Mouse (Mus musculus): ENCODE measurements around the gene Hap1. TPM values are rescaled to one million over a fixed set of nuclear protein-coding genes. Genes with fewer than 3 reads are reported as not detected.

Hap1 gene
- total and polyA plus RNA-seq, 3 experiments = 6.6 to 34.8 TPM; not detected in 1

- no peak overlapping the region for H3K27ac ChIP-seq (ENCODE audit: control insufficient read depth, low read depth, low read length)
- H3K4me3 ChIP-seq (ENCODE audit: control insufficient read depth in 1 of 2, insufficient read depth in 1 of 2, low read depth in 2 of 2, low read length in 2 of 2) = no peak overlapping the region
- H3K79me2 ChIP-seq (ENCODE audit: control insufficient read depth, insufficient read depth, low read length, poor library complexity) = no peaks in the 10 kb centered on the region
- no peaks in the 10 kb centered on the region; a peak in 1 of 4 replicates for H3K27me3 ChIP-seq (ENCODE audit: control insufficient read depth in 1 of 2, insufficient read depth in 2 of 2, low read length in 2 of 2)
- peaks cover 0 to 7% of the 10 kb centered on the region in 2 experiments; a peak in 2 of 4 replicates for H3K36me3 ChIP-seq (ENCODE audit: control insufficient read depth in 1 of 2, insufficient read depth in 2 of 2, low read length in 2 of 2)
- no peak for TF ChIP-seq ZMIZ1 (IDR thresholded peaks at IDR 0.05; ENCODE audit: low read depth, low read length)
- TF ChIP-seq SIN3A (IDR thresholded peaks at IDR 0.05; ENCODE audit: low read length) = no peak
- 0 out of 2 replicates have a peak, but pooled peaks have one; percentile 28 for TF ChIP-seq ZNF384 (IDR thresholded peaks at IDR 0.05; ENCODE audit: low read depth, low read length)
- TF ChIP-seq USF1 (IDR thresholded peaks at IDR 0.05; ENCODE audit: low read depth, low read length) = no peak
- TF ChIP-seq CTCF (IDR thresholded peaks at IDR 0.05 in 2 of 3, conservative IDR thresholded peaks at IDR 0.05 in 1 of 3; ENCODE audit: control insufficient read depth in 1 of 3, insufficient read depth in 1 of 3, low read depth in 2 of 3, low read length in 3 of 3, poor library complexity in 1 of 3, severe bottlenecking in 1 of 3) = peak in 1 of 3 experiments; percentile 36; a peak in 2 of 6 replicates
- no peak for TF ChIP-seq NELFE (IDR thresholded peaks at IDR 0.05; ENCODE audit: low read depth, low read length)
- no peak for TF ChIP-seq HCFC1 (IDR thresholded peaks at IDR 0.05; ENCODE audit: low read depth, low read length)
- no peak for TF ChIP-seq CHD1 (IDR thresholded peaks at IDR 0.05; ENCODE audit: low read depth, low read length)
- TF ChIP-seq MAFK (IDR thresholded peaks at IDR 0.05; ENCODE audit: borderline replicate concordance, low read depth, low read length) = no peak
- no peak for TF ChIP-seq RAD21 (IDR thresholded peaks at IDR 0.05; ENCODE audit: low read depth, low read length)
- H3K9ac ChIP-seq (ENCODE audit: control insufficient read depth, low read depth, low read length, poor library complexity, severe bottlenecking) = no peak overlapping the region
- DNase-seq (ENCODE audit: low read depth, low spot score) = no peak
- peaks cover 0 to 22% of the 10 kb centered on the region in 2 experiments; a peak in 2 of 4 replicates for H3K4me1 ChIP-seq (ENCODE audit: control insufficient read depth in 1 of 2, insufficient read depth in 2 of 2, low read length in 2 of 2)
- H3K9me3 ChIP-seq (replicated peaks; ENCODE audit: insufficient read depth, low read length) = no peaks in the 10 kb centered on the region
These were observed 35.4 kb upstream of the Hap1 start for GRCm38 (mm10) chr11:100391081-100391883.

- no peaks in the 10 kb centered on the region for H3K79me2 ChIP-seq (ENCODE audit: control insufficient read depth, insufficient read depth, low read length, poor library complexity)
- no peak overlapping the region for H3K9ac ChIP-seq (ENCODE audit: control insufficient read depth, low read depth, low read length, poor library complexity, severe bottlenecking)
- TF ChIP-seq ELF1 (IDR thresholded peaks at IDR 0.05; ENCODE audit: low read depth, low read length) (no peak), MYC (IDR thresholded peaks at IDR 0.05; ENCODE audit: low read depth, low read length) (no peak), EP300 (IDR thresholded peaks at IDR 0.05; ENCODE audit: low read depth in 1 of 2, low read length in 2 of 2) (no peak), UBTF (IDR thresholded peaks at IDR 0.05; ENCODE audit: borderline replicate concordance, insufficient read depth, low read depth, low read length) (no peak), RAD21 (IDR thresholded peaks at IDR 0.05; ENCODE audit: low read depth, low read length) (no peak), ZC3H11A (IDR thresholded peaks at IDR 0.05; ENCODE audit: low read depth, low read length) (no peak), BHLHE40 (IDR thresholded peaks at IDR 0.05; ENCODE audit: borderline replicate concordance, low read depth, low read length) (no peak), ZNF384 (IDR thresholded peaks at IDR 0.05; ENCODE audit: low read depth, low read length) (no peak), NELFE (IDR thresholded peaks at IDR 0.05; ENCODE audit: low read depth, low read length) (no peak), CTCF (IDR thresholded peaks at IDR 0.05 in 2 of 3, conservative IDR thresholded peaks at IDR 0.05 in 1 of 3; ENCODE audit: control insufficient read depth in 1 of 3, insufficient read depth in 1 of 3, low read depth in 2 of 3, low read length in 3 of 3, poor library complexity in 1 of 3, severe bottlenecking in 1 of 3) (no peak), GABPA (IDR thresholded peaks at IDR 0.05; ENCODE audit: low read depth, low read length) (no peak), TAL1 (IDR thresholded peaks at IDR 0.05; ENCODE audit: low read length) (no peak), ZKSCAN1 (IDR thresholded peaks at IDR 0.05; ENCODE audit: low read depth, low read length) (no peak), RCOR1 (IDR thresholded peaks at IDR 0.05; ENCODE audit: low read depth, low read length) (no peak), GATA1 (IDR thresholded peaks at IDR 0.05; ENCODE audit: low read depth, low read length) (no peak), CHD1 (IDR thresholded peaks at IDR 0.05; ENCODE audit: low read depth, low read length) (no peak), HCFC1 (IDR thresholded peaks at IDR 0.05; ENCODE audit: low read depth, low read length) (no peak), ZMIZ1 (IDR thresholded peaks at IDR 0.05; ENCODE audit: low read depth, low read length) (no peak), NRF1 (IDR thresholded peaks at IDR 0.05; ENCODE audit: insufficient read depth, low read depth, low read length, poor library complexity, severe bottlenecking) (no peak), ETS1 (IDR thresholded peaks at IDR 0.05; ENCODE audit: low read depth, low read length) (no peak)
- no peaks in the 10 kb centered on the region for H3K36me3 ChIP-seq (ENCODE audit: control insufficient read depth in 1 of 2, insufficient read depth in 2 of 2, low read length in 2 of 2)
- peaks cover 0 to 9% of the 10 kb centered on the region in 2 experiments; a peak in 2 of 4 replicates for H3K4me1 ChIP-seq (ENCODE audit: control insufficient read depth in 1 of 2, insufficient read depth in 2 of 2, low read length in 2 of 2)
- H3K27me3 ChIP-seq (ENCODE audit: control insufficient read depth in 1 of 2, insufficient read depth in 2 of 2, low read length in 2 of 2) = no peaks in the 10 kb centered on the region; a peak in 1 of 4 replicates
- no peaks in the 10 kb centered on the region for H3K9me3 ChIP-seq (replicated peaks; ENCODE audit: insufficient read depth, low read length)
- no peak overlapping the region for H3K27ac ChIP-seq (ENCODE audit: control insufficient read depth, low read depth, low read length)
- DNase-seq (ENCODE audit: low read depth, low spot score) = no peak
- H3K4me3 ChIP-seq (ENCODE audit: control insufficient read depth in 1 of 2, insufficient read depth in 1 of 2, low read depth in 2 of 2, low read length in 2 of 2) = no peak overlapping the region
These were observed 34.1 kb upstream of the Hap1 start for GRCm38 (mm10) chr11:100389931-100390445.
